Mouse (Mus musculus) heart, embryonic 10.5 days (tissue): ENCODE data around the gene Rabgap1l. TPM values are rescaled to one million over a fixed set of nuclear protein-coding genes. Genes with fewer than 3 reads are reported as not detected.
A peak's percentile ranks its signal among the peaks of the same experiment; 100 is the strongest.

ENCODE experiments used
- DNase-seq: peaks from one replicate; pipeline ENCODE4 v3.0.0-alpha.2; 2017; ENCODE audit warnings: low spot score
- H3K27ac ChIP-seq: fragments of 300-500 bp; sonication (generic); 2 replicates; pipeline ENCODE4 v1.5.1; 2016; ENCODE audit warnings: mild to moderate bottlenecking
- H3K27me3 ChIP-seq: fragments of 300-500 bp; sonication (generic); 2 replicates; pipeline ENCODE4 v1.6.1; 2016; ENCODE audit warnings: mild to moderate bottlenecking; ENCODE audit not compliant: poor library complexity, insufficient read depth, severe bottlenecking
- H3K36me3 ChIP-seq: fragments of 300-500 bp; sonication (generic); 2 replicates; pipeline ENCODE4 v1.6.1; 2016; ENCODE audit warnings: mild to moderate bottlenecking, moderate library complexity
- H3K4me1 ChIP-seq: fragments of 300-500 bp; sonication (generic); 2 replicates; pipeline ENCODE4 v1.6.1; 2016; ENCODE audit warnings: mild to moderate bottlenecking
- H3K4me3 ChIP-seq: fragments of 300-500 bp; sonication (generic); 2 replicates; pipeline ENCODE4 v1.5.1; 2016; ENCODE audit warnings: mild to moderate bottlenecking, moderate library complexity
- H3K9me3 ChIP-seq: fragments of 300-500 bp; sonication (generic); 2 replicates; pipeline ENCODE4 v1.6.1; 2016; ENCODE audit warnings: mild to moderate bottlenecking, moderate library complexity
- WGBS: fragments of 180-500 bp; shearing (Covaris S2); methylation state at CpG from one replicate; pipeline ENCODE4 v1.1.7; 2016; 5-methylcytosine and 5-hydroxymethylcytosine counted together
- polyA plus RNA-seq: library from polyadenylated mRNA; unstranded; fragments of >200 nt; fragmentation: Nextera tagmentation; extraction: Ambion mirVana; gene quantifications from 2 replicates; pipeline ENCODE4 v1.2.1, GENCODE M21; 2016

Gene Rabgap1l
- polyA plus RNA-seq: 28.1 and 58.9 TPM in 2 replicates

GRCm38 (mm10) chr1:160792686-160793355 is at the start of gene Rabgap1l:
TSS of gene Rabgap1l (minus strand) at chr1:160793211.
- H3K27me3 ChIP-seq: no peaks in the 10 kb centered on the region; the same call in 1 of the 2 replicates
- H3K9me3 ChIP-seq: no peaks in the 10 kb centered on the region
- WGBS: under 1% methylated on average over 65 of the region's 67 CpGs
- peak within 1 kb of the TSS; percentile 93 for H3K27ac ChIP-seq
- peak; percentile 93 for DNase-seq
- peak within 1 kb of the TSS; percentile 95 for H3K4me3 ChIP-seq
- no peaks in the 10 kb centered on the region for H3K36me3 ChIP-seq
- 0 out of 2 replicates have a peak, but pooled peaks cover 2% of the 10 kb centered on the region for H3K4me1 ChIP-seq

DNA sequence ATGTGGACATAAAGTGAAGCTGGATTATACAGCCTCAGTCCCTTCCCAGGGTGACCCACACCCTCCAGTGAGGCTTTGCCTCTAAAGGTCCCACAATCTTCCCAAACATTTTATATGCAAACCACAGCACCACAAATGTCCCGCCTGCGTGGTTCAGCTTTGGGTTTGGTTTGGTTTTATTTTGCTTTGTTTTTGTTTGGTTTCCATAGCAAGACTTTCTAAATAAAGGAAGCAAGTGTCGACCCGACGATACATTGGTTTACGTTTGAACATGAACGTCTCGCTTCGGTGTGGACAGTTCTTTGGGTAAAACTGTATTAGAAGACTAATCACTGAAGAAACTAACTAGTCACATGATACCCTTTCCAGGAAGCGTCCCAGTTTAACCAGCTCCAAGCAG is 49.6 kb upstream of the Rabgap1l start:
- Histone ChIP-seq H3K4me3 (no peak overlapping the region), H3K4me1 (peaks cover 10% of the 10 kb centered on the region), H3K9me3 (no peaks in the 10 kb centered on the region), H3K27ac (0 out of 2 replicates have a peak overlapping the region, but pooled peaks have one; percentile 16), H3K27me3 (no peaks in the 10 kb centered on the region), H3K36me3 (no peaks in the 10 kb centered on the region)
- 74% methylated on average over 10 of the region's 10 CpGs for WGBS
- DNase-seq: no peak

DNA sequence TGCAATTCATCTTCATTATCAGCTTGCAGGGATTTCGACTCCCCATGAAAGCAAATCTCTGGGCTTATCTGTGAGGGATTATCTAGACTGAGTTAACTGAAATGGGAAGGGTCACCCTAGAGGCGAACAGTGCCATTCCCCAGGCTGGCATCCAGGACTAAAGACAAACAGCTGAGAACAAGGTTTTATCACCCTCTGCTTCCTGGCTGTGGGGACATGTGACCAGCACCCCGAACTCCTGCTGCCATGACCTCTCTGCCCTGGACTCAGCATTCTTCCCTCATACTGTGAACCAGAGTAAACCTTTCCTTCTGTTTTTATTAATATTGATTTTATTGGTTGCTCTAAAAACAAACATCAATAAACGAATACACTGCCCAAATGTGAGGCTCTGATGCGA is 47.6 kb upstream of the Rabgap1l start:
- Histone ChIP-seq H3K4me3 (no peak overlapping the region), H3K9me3 (no peaks in the 10 kb centered on the region), H3K27ac (no peak overlapping the region), H3K36me3 (no peaks in the 10 kb centered on the region), H3K4me1 (peaks cover 10% of the 10 kb centered on the region), H3K27me3 (no peaks in the 10 kb centered on the region)
- 59% methylated on average over 5 of the region's 5 CpGs for WGBS
- no peak for DNase-seq

DNA sequence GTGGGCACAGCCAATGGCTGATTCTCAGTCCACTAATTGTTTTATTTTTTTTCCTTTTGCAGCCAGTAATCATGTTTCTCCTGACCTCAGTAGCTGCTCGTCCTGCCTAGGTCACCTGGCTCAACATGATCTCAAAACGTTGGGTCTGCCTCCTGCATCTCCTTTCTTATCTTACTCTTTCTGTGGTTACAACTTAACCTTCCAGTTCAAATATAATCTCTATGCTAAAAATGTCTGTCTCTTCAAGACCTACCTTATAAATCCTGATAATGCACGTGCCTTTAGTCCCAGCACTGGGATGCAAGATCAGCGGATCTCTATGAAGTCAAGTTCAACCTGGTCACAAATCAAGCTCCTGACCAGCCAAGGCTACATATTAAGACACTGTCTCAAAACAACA is 46.1 kb upstream of the Rabgap1l start:
- Histone ChIP-seq H3K4me1 (peaks cover 10% of the 10 kb centered on the region), H3K27ac (peak overlapping the region; percentile 47; the same call in 1 of the 2 replicates), H3K27me3 (no peaks in the 10 kb centered on the region), H3K36me3 (no peaks in the 10 kb centered on the region), H3K9me3 (no peaks in the 10 kb centered on the region), H3K4me3 (no peak overlapping the region)
- DNase-seq: no peak
- WGBS: 50% methylated on average over 4 of the region's 4 CpGs

DNA sequence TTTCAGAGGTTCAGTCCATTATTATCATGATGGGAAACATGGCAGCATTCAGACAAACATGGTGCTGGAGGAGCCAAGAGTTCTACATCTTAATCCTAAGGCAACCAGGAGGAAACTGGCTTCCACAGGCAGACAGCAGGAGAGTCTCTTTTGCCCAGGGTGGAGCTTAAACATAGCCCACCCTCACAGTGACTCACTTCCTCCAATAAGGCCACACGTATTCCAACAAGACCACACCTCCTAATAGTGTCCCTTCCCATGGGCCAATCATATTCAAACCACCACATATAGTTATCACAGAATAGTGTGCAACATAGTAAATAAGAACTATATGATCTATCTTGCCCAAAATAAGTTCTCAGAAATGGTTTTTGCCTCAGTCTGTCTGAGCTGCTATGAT is 41.4 kb upstream of the Rabgap1l start:
- WGBS: 83% methylated on average over 1 of the region's 1 CpGs
- Histone ChIP-seq H3K4me3 (no peak overlapping the region), H3K27ac (no peak overlapping the region), H3K36me3 (no peaks in the 10 kb centered on the region), H3K4me1 (peaks cover 18% of the 10 kb centered on the region), H3K27me3 (no peaks in the 10 kb centered on the region), H3K9me3 (no peaks in the 10 kb centered on the region)
- no peak for DNase-seq

DNA sequence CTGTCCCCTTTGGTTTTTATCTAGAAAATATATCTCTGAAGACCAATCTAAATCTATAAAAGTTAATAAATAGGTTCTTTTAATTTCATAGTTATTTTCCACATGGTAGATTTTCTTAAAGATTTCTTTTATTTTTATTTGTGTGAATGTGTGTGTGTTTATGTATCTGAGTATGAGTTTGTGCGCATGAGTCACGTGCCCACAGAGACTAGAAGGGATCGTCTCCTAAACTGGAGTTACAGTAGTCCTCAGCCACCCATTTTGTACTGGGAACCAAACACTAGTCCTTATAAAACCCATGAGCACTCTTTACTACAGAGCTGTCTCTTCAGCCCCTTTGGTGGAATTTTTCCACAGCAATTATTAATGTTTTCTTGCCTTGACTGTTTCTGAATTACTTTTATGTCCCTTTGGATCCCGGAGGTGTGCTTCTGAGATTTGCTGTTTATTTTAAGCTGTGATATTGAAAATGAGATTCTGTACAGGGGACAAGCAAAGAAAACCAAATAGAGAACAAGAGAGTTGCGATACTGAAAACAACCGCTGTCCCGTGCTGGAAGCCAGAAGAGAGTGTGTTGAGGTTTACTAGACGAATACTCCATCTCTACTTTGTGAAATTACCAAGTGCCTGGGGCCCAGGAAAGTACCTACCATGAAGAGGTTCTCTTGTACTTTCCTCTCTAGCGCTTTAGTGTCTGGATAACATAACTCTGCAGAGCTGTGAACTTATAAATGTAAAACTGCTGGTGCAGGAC is 39.4 kb upstream of the Rabgap1l start:
- DNase-seq: no peak
- Histone ChIP-seq H3K9me3 (no peaks in the 10 kb centered on the region), H3K27me3 (no peaks in the 10 kb centered on the region), H3K36me3 (no peaks in the 10 kb centered on the region), H3K4me1 (peaks cover 16% of the 10 kb centered on the region), H3K27ac (peak overlapping the region; percentile 70; the same call in 1 of the 2 replicates), H3K4me3 (no peak overlapping the region)
- WGBS: 72% methylated on average over 9 of the region's 9 CpGs

DNA sequence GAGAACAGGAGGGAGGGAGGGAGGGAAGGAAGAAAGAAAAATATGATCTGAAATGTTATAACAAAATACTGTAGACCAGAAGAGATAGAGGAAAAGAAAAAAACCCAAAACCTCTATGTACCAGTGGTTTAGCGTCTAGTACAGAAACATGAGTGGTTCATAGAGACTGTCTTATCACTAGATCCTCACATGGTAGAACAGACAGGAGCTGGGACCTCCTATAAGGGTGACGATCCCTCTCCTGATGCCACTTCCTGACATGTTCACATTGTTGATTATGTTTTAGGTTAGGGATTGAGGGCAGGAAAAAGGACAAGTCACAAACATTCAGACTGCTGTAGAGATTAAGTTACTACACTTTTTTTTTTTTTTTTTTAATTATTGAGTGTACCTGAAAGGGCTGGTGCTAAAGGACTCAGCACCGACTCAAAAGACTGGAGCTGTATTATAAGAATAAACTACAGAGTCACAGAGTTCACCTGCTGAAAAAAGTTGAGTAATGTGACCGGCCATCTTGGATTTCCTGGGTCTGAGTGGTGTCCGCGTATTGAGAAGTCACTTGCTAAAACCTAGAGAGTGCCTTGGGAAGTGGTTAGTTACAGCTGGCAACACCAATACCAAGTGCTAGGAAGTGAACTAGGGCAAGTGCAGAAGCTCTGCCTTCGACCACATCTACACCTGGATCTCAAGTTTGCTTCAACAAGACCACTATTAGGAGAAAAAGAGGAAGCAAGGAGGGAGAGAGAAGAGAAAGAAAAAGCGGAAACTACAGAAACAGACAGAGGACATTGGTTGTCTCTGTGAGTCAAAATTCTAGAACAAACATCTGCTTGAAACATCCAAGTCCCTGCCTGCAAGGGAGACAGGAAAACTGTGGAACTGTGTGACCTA is 37.8 kb upstream of the Rabgap1l start:
- Histone ChIP-seq H3K27me3 (no peaks in the 10 kb centered on the region), H3K4me1 (peaks cover 16% of the 10 kb centered on the region), H3K36me3 (no peaks in the 10 kb centered on the region), H3K4me3 (no peak overlapping the region), H3K27ac (no peak overlapping the region), H3K9me3 (no peaks in the 10 kb centered on the region)
- DNase-seq: no peak
- 89% methylated on average over 8 of the region's 8 CpGs for WGBS

DNA sequence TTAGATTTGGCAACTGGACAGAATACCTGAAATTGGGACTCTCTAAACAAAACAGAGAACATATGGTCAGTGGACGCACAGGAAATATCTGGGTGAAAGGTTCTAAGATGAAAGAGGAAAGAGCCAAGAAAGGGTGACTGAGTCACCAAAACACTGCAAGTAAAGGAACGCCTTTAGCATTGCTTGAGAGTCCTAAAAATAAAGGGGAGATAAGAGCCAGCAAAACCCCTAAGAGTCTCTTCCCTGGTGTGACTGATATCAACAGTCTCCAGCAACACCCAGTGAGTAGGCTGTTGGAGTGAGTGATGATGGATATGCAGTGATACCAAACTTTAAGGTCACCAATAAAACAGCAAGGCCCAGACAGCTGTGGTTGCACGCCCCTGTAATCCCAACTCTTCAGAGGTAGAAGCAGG is 32.4 kb upstream of the Rabgap1l start:
- H3K36me3 ChIP-seq: no peaks in the 10 kb centered on the region
- H3K4me3 ChIP-seq: no peak overlapping the region
- 0 out of 2 replicates have a peak overlapping the region, but pooled peaks have one; percentile 36 for H3K27ac ChIP-seq
- DNase-seq: peak; percentile 83
- WGBS: 22% methylated on average over 3 of the region's 3 CpGs
- no peaks in the 10 kb centered on the region for H3K27me3 ChIP-seq
- H3K9me3 ChIP-seq: no peaks in the 10 kb centered on the region
- H3K4me1 ChIP-seq: peaks cover 18% of the 10 kb centered on the region; the same call in 1 of the 2 replicates

GRCm38 (mm10) chr1:160823638-160824037 is 30.6 kb upstream of the Rabgap1l start:
- peaks cover 18% of the 10 kb centered on the region; the same call in 1 of the 2 replicates for H3K4me1 ChIP-seq
- no peak overlapping the region for H3K4me3 ChIP-seq
- no peaks in the 10 kb centered on the region for H3K36me3 ChIP-seq
- no peaks in the 10 kb centered on the region for H3K9me3 ChIP-seq
- no peaks in the 10 kb centered on the region for H3K27me3 ChIP-seq
- no peak for DNase-seq
- no peak overlapping the region for H3K27ac ChIP-seq
- 93% methylated on average over 3 of the region's 3 CpGs for WGBS

GRCm38 (mm10) chr1:160814198-160814597 is 21.2 kb upstream of the Rabgap1l start:
- 88% methylated on average over 5 of the region's 5 CpGs for WGBS
- no peak for DNase-seq
- Histone ChIP-seq H3K27me3 (no peaks in the 10 kb centered on the region), H3K9me3 (no peaks in the 10 kb centered on the region; the same call in 1 of the 2 replicates), H3K4me1 (peaks cover 15% of the 10 kb centered on the region; the same call in 1 of the 2 replicates), H3K36me3 (no peaks in the 10 kb centered on the region), H3K27ac (no peak overlapping the region), H3K4me3 (no peak overlapping the region)

DNA sequence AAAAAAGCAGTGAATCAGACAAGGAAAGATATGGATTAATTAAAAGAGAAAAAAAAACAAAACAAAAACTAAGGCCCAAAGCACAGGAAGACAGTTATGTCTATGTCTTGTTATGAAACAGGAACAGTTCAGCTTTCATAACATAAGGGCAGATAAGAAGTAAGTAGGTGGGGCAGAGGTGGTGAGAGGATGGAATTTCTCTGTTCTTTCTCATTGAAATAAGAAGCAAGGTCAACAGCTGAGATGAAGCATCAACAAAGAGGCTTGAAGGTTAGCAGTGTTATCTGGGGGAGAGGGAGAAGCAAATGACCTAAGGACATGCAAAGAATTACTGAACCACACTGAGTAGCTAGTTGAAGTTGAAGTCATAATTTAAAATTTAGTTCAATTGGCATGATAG is 19.4 kb upstream of the Rabgap1l start:
- H3K27me3 ChIP-seq: no peaks in the 10 kb centered on the region
- H3K4me3 ChIP-seq: no peak overlapping the region
- no peak for DNase-seq
- H3K9me3 ChIP-seq: no peaks in the 10 kb centered on the region; the same call in 1 of the 2 replicates
- H3K4me1 ChIP-seq: peaks cover 15% of the 10 kb centered on the region; the same call in 1 of the 2 replicates
- H3K27ac ChIP-seq: no peak overlapping the region
- no peaks in the 10 kb centered on the region for H3K36me3 ChIP-seq

DNA sequence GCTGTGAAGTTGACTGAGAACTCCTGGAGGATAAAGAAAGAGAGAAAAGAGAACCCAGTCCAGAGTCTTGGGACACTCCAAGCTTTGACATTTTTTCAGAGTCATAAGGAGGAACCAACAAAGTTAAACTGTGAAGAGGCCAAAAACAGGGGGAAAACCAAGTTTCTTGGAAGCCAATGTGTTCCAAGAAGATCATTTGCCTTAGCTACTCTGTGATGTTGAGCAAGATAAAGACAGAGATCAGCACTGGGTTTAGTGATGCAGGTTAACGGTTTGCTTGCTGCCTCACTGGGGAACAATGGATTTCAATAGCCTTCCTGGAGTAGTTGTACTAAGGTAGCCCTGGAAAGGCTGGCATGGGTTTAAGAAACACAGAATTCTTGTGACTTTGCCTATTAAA is 18.9 kb upstream of the Rabgap1l start:
- Histone ChIP-seq H3K27me3 (no peaks in the 10 kb centered on the region), H3K27ac (no peak overlapping the region; the same call in 1 of the 2 replicates), H3K4me1 (peaks cover 15% of the 10 kb centered on the region; the same call in 1 of the 2 replicates), H3K4me3 (no peak overlapping the region), H3K9me3 (no peaks in the 10 kb centered on the region; the same call in 1 of the 2 replicates), H3K36me3 (no peaks in the 10 kb centered on the region)
- 68% methylated on average over 1 of the region's 1 CpGs for WGBS
- no peak for DNase-seq
